Mouse (Mus musculus): Measurements from ENCODE around the gene D5Ertd579e.

- TF ChIP-seq CTCF (IDR thresholded peaks at IDR 0.05; ENCODE audit: control insufficient read depth, insufficient read depth, low read length) (no peak), POLR2A (IDR thresholded peaks at IDR 0.05; ENCODE audit: borderline replicate concordance, control insufficient read depth, low read depth, low read length) (no peak)
Measured at GRCm38 (mm10) chr5:36678799-36679198, 17.0 kb downstream of the D5Ertd579e start.

All from bone marrow, adult 2 months (tissue).